Mouse (Mus musculus) embryonic facial prominence, embryonic 13.5 days (tissue): Measurements from ENCODE around the gene Map3k4. TPM values are rescaled to one million over a fixed set of nuclear protein-coding genes. Genes with fewer than 3 reads are reported as not detected.

Experiments
- ATAC-seq: fragments of 200-750 bp; cut with Nextera tagmentation; 2 replicates; pipeline ENCODE4 v1.8.0; 2017; ENCODE audit warnings: low read depth; ENCODE audit not compliant: insufficient number of reproducible peaks, insufficient read depth, low FRiP score, low TSS enrichment
- H3K27ac ChIP-seq: fragments of 300-500 bp; sonication (generic); 2 replicates; pipeline ENCODE4 v1.5.1; 2015; ENCODE audit warnings: moderate library complexity, mild to moderate bottlenecking, inconsistent platforms
- H3K27me3 ChIP-seq: fragments of 300-500 bp; sonication (generic); 2 replicates; pipeline ENCODE4 v1.6.1; 2015; ENCODE audit warnings: mild to moderate bottlenecking, inconsistent platforms
- H3K36me3 ChIP-seq: fragments of 300-500 bp; sonication (generic); 2 replicates; pipeline ENCODE4 v1.6.1; 2015; ENCODE audit warnings: mild to moderate bottlenecking, inconsistent platforms
- H3K4me1 ChIP-seq: fragments of 300-500 bp; sonication (generic); 2 replicates; pipeline ENCODE4 v1.6.1; 2015; ENCODE audit warnings: inconsistent platforms
- H3K4me2 ChIP-seq: fragments of 300-500 bp; sonication (generic); 2 replicates; pipeline ENCODE4 v1.6.1; 2015; ENCODE audit warnings: moderate library complexity, mild to moderate bottlenecking, inconsistent platforms
- H3K4me3 ChIP-seq: fragments of 300-500 bp; sonication (generic); 2 replicates; pipeline ENCODE4 v1.5.1; 2015; ENCODE audit warnings: mild to moderate bottlenecking, inconsistent platforms
- H3K9ac ChIP-seq: fragments of 300-500 bp; sonication (generic); 2 replicates; pipeline ENCODE4 v1.6.1; 2015; ENCODE audit warnings: mild to moderate bottlenecking, inconsistent platforms
- H3K9me3 ChIP-seq: fragments of 300-500 bp; sonication (generic); 2 replicates; pipeline ENCODE4 v1.6.1; 2016; ENCODE audit warnings: inconsistent platforms
- WGBS: fragments of 180-500 bp; shearing (Covaris S2); methylation state at CpG from one replicate; pipeline ENCODE4 v1.1.7; 2015; ENCODE audit warnings: mixed read lengths; 5-methylcytosine and 5-hydroxymethylcytosine counted together
- polyA plus RNA-seq: library from polyadenylated mRNA; unstranded; fragments of >200 nt; fragmentation: Nextera tagmentation; extraction: Ambion mirVana; gene quantifications from 2 replicates; pipeline ENCODE4 v1.2.1, GENCODE M21; 2015

Gene Map3k4
- polyA plus RNA-seq, 1 experiment from 2014 or later, result 50.4 TPM

DNA sequence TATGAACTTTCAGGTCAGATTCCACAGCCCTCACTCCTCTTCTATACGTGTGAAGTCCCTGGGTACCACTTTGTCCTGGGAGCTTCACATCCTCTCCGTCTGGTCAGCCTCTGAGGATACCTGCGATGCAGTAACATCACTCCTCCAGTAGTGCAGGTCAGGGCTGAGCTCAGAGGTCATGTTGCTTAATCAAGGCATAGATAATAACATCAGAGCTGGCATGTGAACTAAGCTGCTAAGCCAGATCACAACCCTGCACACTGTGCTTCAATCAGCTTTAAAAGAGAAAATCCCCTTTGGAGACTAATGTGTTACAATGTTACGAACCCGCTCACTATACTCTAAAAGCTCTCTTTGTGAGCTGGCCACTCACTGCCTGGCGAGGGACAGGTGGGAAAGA, 16.5 kb upstream of the Map3k4 start:
- H3K27ac ChIP-seq, result no peak overlapping the region
- no peaks in the 10 kb centered on the region for H3K4me1 ChIP-seq
- no peaks in the 10 kb centered on the region for H3K27me3 ChIP-seq
- ATAC-seq, result no peak
- no peaks in the 10 kb centered on the region for H3K36me3 ChIP-seq
- H3K9ac ChIP-seq, result no peak overlapping the region
- no peak overlapping the region for H3K4me2 ChIP-seq
- H3K9me3 ChIP-seq, result no peaks in the 10 kb centered on the region
- WGBS, result 66% methylated on average over 6 of the region's 6 CpGs
- H3K4me3 ChIP-seq, result no peak overlapping the region

DNA sequence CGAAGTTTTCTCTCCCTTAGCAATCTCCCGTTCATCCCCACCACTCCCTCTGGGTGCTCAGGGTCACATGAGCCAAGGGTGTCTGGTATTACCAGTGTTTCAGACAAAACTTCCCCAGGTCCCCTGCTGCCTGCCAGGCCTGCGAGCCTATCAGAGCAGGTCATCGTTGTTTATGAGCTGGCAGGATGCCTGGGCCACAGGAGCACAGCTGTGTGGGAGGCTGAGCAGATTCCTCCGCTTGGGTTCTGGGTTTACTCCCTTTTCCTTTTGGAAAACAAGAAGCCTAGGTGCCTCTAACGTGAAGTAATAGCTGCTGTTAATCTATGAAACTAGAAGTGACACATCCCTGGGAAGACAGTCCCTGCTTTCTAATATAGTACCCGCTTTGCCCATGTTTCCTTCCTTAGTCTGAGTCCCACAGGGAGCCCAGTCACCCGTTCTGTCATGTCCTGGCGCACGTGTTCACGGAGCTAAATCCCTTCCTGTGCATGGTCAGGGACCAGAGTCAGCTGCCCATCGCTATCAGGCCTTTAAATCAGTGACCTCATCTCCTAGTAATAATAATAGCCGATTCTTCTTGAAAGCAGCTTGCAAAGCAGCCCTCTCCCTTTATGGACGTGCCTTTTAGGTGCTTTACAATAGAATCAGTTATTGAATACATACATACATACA, 9.4 kb upstream of the Map3k4 start:
- Histone ChIP-seq H3K27me3 (no peaks in the 10 kb centered on the region), H3K9ac (no peak overlapping the region), H3K4me1 (peaks cover 12% of the 10 kb centered on the region), H3K9me3 (no peaks in the 10 kb centered on the region), H3K27ac (peak overlapping the region; percentile 55), H3K4me3 (no peak overlapping the region), H3K36me3 (no peaks in the 10 kb centered on the region), H3K4me2 (peak overlapping the region; percentile 27)
- ATAC-seq, result peak; percentile 67; the same call in 1 of the 2 replicates
- 40% methylated on average over 14 of the region's 14 CpGs for WGBS

DNA sequence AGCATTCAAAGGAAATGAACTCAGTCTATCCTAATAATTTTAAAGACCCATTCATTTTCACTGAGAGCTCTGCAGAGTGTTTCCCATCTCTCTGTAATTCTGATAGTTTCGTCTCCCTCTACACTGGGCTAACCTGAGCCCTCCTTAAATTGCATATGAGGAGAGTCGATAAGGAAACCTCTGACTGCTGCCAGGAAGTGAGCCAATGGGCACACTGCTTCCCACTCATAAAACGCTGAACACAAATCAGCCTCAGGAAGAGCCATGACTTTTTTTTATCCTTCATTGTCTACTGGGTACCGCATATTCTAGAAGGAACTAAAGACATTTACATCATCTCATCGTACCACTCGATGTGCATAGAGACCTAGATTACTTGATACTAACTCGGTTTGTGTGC, 1.2 kb upstream of the Map3k4 start:
- WGBS, result 89% methylated on average over 7 of the region's 7 CpGs
- Histone ChIP-seq H3K27ac (no peak overlapping the region), H3K4me1 (peaks cover 28% of the 10 kb centered on the region), H3K27me3 (no peaks in the 10 kb centered on the region), H3K36me3 (no peaks in the 10 kb centered on the region), H3K4me3 (no peak overlapping the region), H3K4me2 (no peak overlapping the region), H3K9ac (no peak overlapping the region), H3K9me3 (no peaks in the 10 kb centered on the region)
- no peak for ATAC-seq

DNA sequence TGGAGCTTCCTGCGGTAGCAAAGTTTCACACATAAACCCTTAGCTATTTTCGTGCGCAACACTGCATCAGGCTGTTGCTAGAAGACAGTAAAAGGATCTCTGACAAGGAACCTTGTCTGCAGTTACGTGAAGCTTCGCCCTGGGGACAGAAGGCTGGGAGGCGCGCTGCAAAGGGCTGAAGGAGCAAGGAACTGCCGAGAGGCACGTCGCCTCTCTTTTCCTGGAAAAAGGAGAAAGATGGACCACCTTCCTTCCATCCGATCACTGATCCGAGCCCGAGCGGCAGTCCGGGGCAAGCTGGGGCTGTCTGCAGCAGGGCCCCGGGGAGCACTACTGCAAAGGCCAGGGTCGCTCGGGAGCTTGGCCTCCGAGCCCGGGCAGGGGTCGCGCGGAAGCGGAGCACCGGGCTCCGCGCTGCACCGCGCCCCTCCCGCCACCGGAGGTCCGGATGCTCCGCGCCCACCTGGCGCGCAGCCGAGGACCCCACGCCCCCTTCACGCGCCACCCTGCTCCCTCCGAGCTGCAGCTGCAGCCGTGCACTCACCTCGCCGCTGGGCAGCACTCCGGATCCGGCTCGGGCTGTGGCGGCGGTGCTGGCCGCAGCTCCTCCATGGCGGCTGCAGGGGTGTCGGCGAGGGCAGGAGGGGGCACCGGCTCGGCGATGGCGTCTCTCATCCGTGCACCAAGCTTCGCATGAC, 493 bp downstream of the Map3k4 start:
- H3K4me2 ChIP-seq, result peak overlapping the region; percentile 62
- peak; percentile 73 for ATAC-seq
- under 1% methylated on average over 59 of the region's 59 CpGs for WGBS
- H3K27me3 ChIP-seq, result no peaks in the 10 kb centered on the region
- peak overlapping the region; percentile 98 for H3K27ac ChIP-seq
- peaks cover 33% of the 10 kb centered on the region for H3K4me1 ChIP-seq
- H3K36me3 ChIP-seq, result no peaks in the 10 kb centered on the region
- no peaks in the 10 kb centered on the region for H3K9me3 ChIP-seq
- peak overlapping the region; percentile 97 for H3K4me3 ChIP-seq
- H3K9ac ChIP-seq, result peak overlapping the region; percentile 95

DNA sequence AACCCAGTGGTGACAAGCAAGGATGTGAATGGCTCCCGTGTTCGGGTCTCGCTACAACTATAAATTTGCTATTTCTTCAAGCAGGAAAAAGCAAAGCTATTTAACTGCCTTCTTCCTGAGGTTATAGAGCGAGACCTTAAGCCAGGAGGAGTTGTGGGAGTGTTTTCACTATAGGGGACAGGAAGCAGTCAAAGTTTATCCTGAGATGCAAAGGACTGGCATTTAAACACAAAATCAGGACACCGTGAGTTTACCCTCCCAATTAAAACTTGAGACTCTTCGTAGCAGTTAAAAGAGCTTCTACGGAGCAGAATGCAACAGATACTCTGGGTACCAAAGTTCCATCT, 1.0 kb downstream of the Map3k4 start:
- H3K9ac ChIP-seq, result peak overlapping the region; percentile 95
- no peaks in the 10 kb centered on the region for H3K9me3 ChIP-seq
- peak overlapping the region; percentile 98 for H3K27ac ChIP-seq
- H3K4me1 ChIP-seq, result peaks cover 33% of the 10 kb centered on the region
- H3K4me2 ChIP-seq, result peak overlapping the region; percentile 62
- no peak for ATAC-seq
- H3K36me3 ChIP-seq, result no peaks in the 10 kb centered on the region
- no peaks in the 10 kb centered on the region for H3K27me3 ChIP-seq
- 2% methylated on average over 7 of the region's 7 CpGs for WGBS
- H3K4me3 ChIP-seq, result peak overlapping the region; percentile 97

DNA sequence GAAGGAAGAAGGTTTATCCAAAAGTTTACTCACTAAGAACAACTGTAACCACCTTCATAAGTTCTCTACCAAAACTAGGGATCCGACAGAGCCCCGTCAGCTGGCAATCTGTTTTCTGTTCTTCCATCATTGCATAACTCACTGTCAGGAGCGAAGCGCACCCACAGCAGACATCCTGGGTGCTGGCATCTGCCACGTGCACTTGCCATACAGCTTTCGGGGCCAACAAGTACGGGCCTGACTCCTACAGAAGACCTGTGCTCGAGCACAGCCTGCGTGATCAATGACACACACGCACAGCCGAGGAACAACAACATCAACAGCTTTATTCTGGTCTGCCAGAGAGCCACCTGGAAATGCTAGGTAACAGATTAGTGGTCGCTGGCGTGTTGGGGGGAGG, 2.3 kb downstream of the Map3k4 start:
- no peaks in the 10 kb centered on the region for H3K36me3 ChIP-seq
- 79% methylated on average over 13 of the region's 13 CpGs for WGBS
- H3K9me3 ChIP-seq, result no peaks in the 10 kb centered on the region
- no peak overlapping the region for H3K27ac ChIP-seq
- H3K4me3 ChIP-seq, result no peak overlapping the region
- H3K4me1 ChIP-seq, result peaks cover 33% of the 10 kb centered on the region
- H3K4me2 ChIP-seq, result peak overlapping the region; percentile 12; the same call in 1 of the 2 replicates
- ATAC-seq, result no peak
- no peaks in the 10 kb centered on the region for H3K27me3 ChIP-seq
- no peak overlapping the region for H3K9ac ChIP-seq

DNA sequence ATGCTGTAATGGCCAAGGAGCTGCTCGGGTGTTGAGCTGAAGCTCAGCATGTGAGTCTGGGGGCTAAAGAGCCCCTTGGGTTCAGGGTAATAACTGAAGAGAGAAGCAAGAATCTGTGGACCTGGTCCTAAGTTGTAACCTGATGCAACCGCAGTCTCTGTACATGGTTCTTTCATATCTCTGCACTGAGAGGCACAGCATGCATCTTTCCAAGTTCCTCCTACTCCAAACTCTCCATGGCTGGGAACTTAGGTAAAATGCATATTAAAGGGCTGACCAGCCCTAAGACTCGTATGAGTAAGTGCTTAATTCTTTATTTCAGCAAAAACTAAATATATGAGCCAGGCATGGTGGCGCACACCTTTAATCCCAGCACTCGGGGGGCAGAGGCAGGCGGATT, 6.3 kb downstream of the Map3k4 start:
- H3K9ac ChIP-seq, result no peak overlapping the region
- 91% methylated on average over 6 of the region's 6 CpGs for WGBS
- H3K4me3 ChIP-seq, result no peak overlapping the region
- no peaks in the 10 kb centered on the region for H3K36me3 ChIP-seq
- H3K9me3 ChIP-seq, result no peaks in the 10 kb centered on the region
- no peak for ATAC-seq
- peaks cover 54% of the 10 kb centered on the region for H3K4me1 ChIP-seq
- H3K27me3 ChIP-seq, result no peaks in the 10 kb centered on the region
- no peak overlapping the region for H3K4me2 ChIP-seq
- no peak overlapping the region for H3K27ac ChIP-seq

DNA sequence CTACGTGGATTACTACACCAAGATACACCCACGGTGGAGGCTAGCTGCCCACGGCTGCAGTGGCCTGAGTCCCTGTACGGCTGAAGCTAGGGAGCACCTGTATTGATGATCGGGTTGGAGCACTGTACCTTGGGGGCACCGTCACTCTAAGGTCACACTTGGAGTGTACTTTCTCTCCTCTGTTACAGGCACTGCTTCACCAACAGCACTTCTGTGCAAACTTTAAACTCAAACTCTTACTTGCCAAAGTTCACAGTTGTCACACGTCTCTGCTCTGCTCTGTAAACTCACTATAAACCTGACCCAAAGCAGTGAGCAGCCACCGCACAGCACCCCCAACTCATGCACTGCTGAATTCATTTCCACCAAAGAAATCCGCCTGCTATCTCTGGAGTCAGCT, 9.1 kb downstream of the Map3k4 start:
- no peaks in the 10 kb centered on the region for H3K36me3 ChIP-seq
- H3K9me3 ChIP-seq, result no peaks in the 10 kb centered on the region
- ATAC-seq, result no peak

DNA sequence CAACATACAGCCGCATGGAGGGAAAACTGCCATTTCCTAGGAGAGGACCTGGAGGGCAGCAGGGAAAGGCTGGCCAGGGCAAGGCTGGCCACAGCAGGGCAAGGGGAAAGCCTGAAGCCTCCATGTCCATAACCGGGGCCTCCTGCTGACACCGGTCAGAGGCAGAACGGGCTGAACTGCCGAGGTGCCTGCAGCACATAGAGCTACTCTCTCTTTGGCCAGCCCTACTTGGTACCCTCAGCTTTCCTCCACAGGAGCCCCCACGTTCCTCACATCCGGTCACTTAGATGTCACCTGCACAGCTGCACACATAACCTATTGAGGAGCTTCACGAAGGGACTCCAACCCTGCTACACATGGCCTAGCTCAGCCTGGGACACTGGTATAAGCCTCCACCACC, 9.5 kb downstream of the Map3k4 start:
- no peak overlapping the region for H3K9ac ChIP-seq
- no peaks in the 10 kb centered on the region for H3K27me3 ChIP-seq
- H3K9me3 ChIP-seq, result no peaks in the 10 kb centered on the region
- no peaks in the 10 kb centered on the region for H3K36me3 ChIP-seq
- peak; percentile 26; the same call in 1 of the 2 replicates for ATAC-seq
- H3K4me1 ChIP-seq, result peaks cover 40% of the 10 kb centered on the region
- no peak overlapping the region for H3K27ac ChIP-seq
- WGBS, result 79% methylated on average over 8 of the region's 8 CpGs
- no peak overlapping the region for H3K4me3 ChIP-seq
- H3K4me2 ChIP-seq, result no peak overlapping the region

More for the DNA sequence above, 9.1 kb downstream of the Map3k4 start:
- H3K9ac ChIP-seq, result no peak overlapping the region
- no peak overlapping the region for H3K27ac ChIP-seq
- WGBS, result 90% methylated on average over 9 of the region's 9 CpGs
- peaks cover 43% of the 10 kb centered on the region for H3K4me1 ChIP-seq
- H3K4me3 ChIP-seq, result no peak overlapping the region
- H3K4me2 ChIP-seq, result no peak overlapping the region
- H3K27me3 ChIP-seq, result no peaks in the 10 kb centered on the region

DNA sequence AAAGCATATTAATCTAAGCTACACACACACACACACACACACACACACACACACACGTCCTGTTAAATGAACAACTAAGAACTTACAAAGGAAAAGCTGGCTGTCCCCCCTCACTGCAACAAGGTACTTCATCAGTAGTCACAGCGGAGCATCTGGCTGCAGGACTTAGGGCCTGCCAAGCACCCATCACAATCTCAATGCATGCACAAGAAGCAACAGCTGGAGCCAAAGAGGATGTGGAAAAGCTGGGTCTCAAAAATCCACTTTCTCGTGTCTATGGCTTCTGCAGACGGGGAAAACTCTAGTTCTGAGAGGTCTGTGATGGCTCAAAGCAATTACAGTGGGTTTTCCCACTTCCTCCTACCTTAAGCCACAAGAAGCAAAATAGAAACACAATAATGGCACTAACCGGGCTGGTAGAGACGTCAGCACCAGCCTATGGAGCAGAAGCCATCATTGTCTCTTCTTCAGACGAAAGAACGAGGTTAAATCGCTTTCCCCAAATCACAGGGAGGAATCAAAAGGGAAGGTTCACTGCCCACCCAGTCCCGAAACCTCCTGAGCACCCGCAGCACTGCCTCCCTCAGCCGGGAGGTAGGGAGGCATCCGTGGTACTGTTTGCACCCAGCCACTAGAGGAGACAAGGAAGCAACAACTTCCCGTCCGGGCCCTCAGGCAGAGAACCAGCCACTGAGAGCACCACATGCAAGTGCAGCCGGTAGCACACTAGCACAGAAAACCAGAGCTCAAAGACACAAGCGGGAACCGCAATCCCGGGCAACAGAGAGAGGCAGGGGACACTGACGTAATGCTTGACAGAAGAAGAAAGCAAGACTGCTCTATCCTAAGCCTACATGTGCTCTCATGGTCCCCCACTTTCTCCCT, 11.1 kb downstream of the Map3k4 start:
- ATAC-seq, result no peak

DNA sequence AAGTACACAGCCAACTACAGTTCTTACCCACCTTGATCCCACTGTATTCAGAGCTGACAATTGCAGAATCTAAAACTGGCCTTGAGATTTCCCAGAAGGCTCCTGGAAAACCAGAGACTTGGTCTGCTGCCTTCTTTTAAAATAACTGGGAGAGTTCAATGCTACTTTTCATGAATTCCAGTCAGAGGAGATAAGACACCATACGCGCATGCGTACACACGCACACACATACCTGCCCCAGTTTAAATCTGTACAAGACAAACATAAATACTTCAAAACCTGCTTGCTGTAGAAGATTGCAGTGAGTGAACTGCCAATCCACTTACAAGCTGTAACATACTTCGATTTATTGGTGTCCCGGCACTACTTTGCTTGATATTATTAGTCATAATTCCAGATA, 13.9 kb downstream of the Map3k4 start:
- Histone ChIP-seq H3K9ac (no peak overlapping the region), H3K4me3 (no peak overlapping the region), H3K4me2 (no peak overlapping the region), H3K27ac (no peak overlapping the region), H3K4me1 (peaks cover 64% of the 10 kb centered on the region), H3K9me3 (no peaks in the 10 kb centered on the region), H3K36me3 (no peaks in the 10 kb centered on the region), H3K27me3 (no peaks in the 10 kb centered on the region)
- 85% methylated on average over 6 of the region's 6 CpGs for whole genome bisulfite sequencing
- no peak for ATAC-seq

More for the DNA sequence above, 11.1 kb downstream of the Map3k4 start:
- Histone ChIP-seq H3K4me2 (no peak overlapping the region), H3K36me3 (no peaks in the 10 kb centered on the region), H3K27me3 (no peaks in the 10 kb centered on the region), H3K9me3 (no peaks in the 10 kb centered on the region), H3K9ac (no peak overlapping the region), H3K4me3 (no peak overlapping the region), H3K27ac (peak overlapping the region; percentile 16; the same call in 1 of the 2 replicates), H3K4me1 (peaks cover 50% of the 10 kb centered on the region)
- 68% methylated on average over 20 of the region's 20 CpGs for WGBS
